Mouse (Mus musculus) layer of hippocampus, adult 6 months (tissue): Measurements from ENCODE around the gene Hdac10. TPM values are rescaled to one million over a fixed set of nuclear protein-coding genes. Genes with fewer than 3 reads are reported as not detected.

ENCODE experiments used
- long read RNA-seq, 2 experiments: library from polyadenylated mRNA; unstranded; transcript quantifications; one replicate each; pipeline ENCODE4 v2.0.0; 2019 to 2020
- microRNA-seq: library from miRNA; unstranded; fragments of <30 nt; microRNA quantifications from one replicate; pipeline ENCODE4 v1.2.0, GENCODE M21; 2020
- polyA plus RNA-seq: library from polyadenylated mRNA; unstranded; fragments of <200 nt; fragmentation: Nextera tagmentation; gene quantifications from 2 replicates; pipeline ENCODE4 v1.2.3, GENCODE M21; 2021

Hdac10 gene
- polyA plus RNA-seq, result 4.4 and 4.5 TPM in 2 replicates
- long read RNA-seq, experiment 1, partial matches to known transcripts, result 0 of 11 reads
- long read RNA-seq, experiment 1, other reads (novel, unspliced or antisense), result 7 of 11 reads
- long read RNA-seq, experiment 2, partial matches to known transcripts, result 6 of 59 reads
- long read RNA-seq, experiment 2, other reads (novel, unspliced or antisense), result 46 of 59 reads

GRCm38 (mm10) chr15:89128382-89129350 is at the start of gene Hdac10:
Gene Hdac10, minus strand, starts transcription at chr15:89128700.

DNA sequence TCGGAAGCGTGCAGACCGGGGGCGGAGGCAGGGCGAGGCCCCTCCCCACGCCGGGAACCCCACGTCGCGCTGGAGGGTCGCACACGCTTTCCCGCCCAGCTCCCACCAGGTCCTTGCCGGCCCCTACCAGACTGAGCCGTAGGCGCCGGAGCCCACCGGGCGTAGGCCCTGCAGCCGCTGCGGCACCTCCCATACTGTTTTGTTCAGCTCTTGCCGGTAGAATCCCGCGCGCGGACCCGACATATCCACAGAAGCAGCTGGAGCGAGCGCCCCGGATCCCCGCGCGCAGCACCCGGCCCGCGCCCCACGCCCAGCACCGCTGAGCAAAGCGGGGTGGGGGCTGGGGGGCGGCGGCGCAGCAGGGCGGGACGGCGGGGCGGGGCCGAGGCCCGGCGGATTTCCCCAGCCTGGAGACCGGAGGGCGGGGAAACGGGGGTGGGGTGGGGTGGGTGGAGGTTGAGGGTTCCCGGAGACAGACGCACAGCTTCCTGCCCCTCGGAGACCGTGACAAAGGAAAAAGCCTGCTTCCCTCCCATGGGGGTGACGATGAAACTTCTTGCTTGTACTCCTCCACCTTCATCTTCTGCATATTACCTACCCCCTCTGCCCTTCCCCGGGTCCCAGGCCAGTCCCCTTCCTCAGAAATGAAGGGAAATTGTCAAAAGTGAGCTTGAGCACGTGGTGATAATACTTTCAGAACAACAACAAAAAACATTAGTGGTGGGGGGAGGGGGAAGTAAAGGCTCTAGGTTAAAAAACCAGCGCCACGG is 21.0 kb upstream of the Hdac10 start, which contains the start of gene Mapk11:
Gene Mapk11 (minus strand): TSS at position 358 of the 770 bp plus-strand sequence.

GRCm38 (mm10) chr15:89140659-89141252 is 12.3 kb upstream of the Hdac10 start, which contains the start of gene Mapk12:
Gene Mapk12, minus strand, starts transcription at chr15:89140703.

DNA sequence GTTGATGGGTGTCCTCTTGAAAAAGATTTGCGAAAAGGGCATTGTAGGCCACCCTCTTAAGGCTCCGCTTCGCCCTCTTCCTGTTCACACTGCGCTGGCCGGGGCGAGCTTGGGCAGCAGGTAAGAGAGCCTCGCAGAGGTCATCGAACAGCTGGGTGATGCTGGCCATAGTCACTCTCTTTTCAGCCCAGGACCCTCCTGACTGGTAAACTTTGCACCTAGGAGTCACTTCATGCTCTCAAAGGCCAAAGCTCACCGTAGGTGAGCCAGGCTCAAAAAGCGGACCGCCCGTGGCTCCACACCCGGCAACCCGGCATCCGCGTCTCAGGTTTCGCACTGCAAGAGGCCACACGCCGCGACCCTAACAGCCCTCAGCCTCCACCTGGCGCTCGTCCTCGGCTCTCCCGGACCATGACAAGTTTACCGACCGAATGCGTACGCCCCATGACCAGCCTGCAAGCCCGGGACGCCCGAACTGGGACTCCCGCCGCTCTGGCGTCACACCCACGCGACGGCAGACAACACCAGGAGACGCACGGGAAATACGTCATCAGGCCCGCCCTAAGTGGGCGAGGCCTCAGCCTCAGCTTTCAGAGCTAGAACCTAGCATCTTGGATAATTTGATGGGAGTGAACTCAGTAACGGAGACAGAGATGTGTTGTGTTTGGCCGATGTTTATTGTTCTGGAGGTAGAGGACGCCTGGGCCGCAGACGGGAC is 5.7 kb downstream of the Hdac10 start, which contains the start of gene Tubgcp6:
Gene Tubgcp6 (minus strand): TSS at position 464 of the 718 bp plus-strand sequence.

GRCm38 (mm10) chr15:89088607-89089247 is 39.8 kb downstream of the Hdac10 start, which contains the start of gene Selenoo:
Gene Selenoo, plus strand, starts transcription at chr15:89089084.

DNA sequence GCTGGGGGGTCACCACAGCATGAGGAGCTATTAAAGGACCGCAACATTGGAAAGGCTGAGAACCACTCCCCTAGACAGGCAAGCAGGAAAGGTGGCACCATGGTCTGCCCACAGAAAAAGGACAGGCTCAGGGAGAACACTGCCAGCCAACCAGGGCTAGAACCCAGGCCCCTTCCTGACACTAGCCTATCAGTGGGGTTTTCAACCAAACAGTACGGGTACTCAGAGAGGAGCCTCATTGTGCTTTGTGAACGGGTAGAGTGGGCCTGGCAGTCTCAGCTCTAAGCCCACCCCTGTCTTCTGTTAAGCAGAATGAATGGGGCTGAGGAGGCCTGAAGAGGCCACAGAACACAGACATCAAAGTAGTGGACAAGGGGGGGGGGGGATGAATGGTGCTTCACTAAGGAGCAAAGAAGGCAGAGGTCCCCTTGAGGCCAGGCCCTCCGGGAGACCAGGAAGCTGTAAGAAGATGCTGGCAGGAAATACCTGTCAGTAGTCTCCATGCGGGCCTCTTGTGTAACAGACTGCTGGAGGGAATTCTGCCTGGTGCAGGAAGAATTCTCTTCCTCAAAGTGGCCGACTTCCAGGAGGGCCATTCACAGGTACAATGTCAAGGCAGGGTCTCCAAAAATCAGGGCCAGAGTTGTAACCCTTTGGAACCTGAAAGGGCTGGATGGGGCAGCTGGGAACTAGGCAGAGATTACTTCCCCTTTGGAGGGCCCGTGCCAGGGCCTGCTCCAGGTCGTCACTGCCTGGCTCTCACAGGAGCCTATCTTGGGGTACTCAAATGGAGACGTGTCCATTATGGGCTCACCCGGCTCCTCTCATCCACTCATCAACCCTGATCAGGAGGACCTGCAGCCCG is 53.7 kb downstream of the Hdac10 start, which contains the start of gene Trabd:
Gene Trabd (plus strand): TSS at position 512 of the 865 bp plus-strand sequence.

Small RNA genes within 50 kb of the gene (microRNA-seq; reads per million reads assigned to microRNA genes)
- 0.64 reads per million for gene Mir7118

Other genes starting within 250 kb of the Hdac10 start
- 0.14 and 0.16 TPM in 2 replicates for gene Ttll8, start 174.3 kb downstream of the Hdac10 start, polyA plus RNA-seq
- gene Mlc1, start 149.7 kb downstream of the Hdac10 start, polyA plus RNA-seq, result 158 and 160 TPM in 2 replicates
- not detected in 2 replicates for gene Mov10l1, start 145.8 kb downstream of the Hdac10 start, polyA plus RNA-seq
- gene Panx2, start 69.0 kb downstream of the Hdac10 start, polyA plus RNA-seq, result 18.1 and 20.3 TPM in 2 replicates
- gene Trabd, start 53.6 kb downstream of the Hdac10 start, polyA plus RNA-seq, result 9.3 and 10.5 TPM in 2 replicates
- 20.8 and 28.2 TPM in 2 replicates for gene Selenoo, start 39.6 kb downstream of the Hdac10 start, polyA plus RNA-seq
- gene Tubgcp6, start 5.6 kb downstream of the Hdac10 start, polyA plus RNA-seq, result 2.8 and 2.9 TPM in 2 replicates
- gene Mapk12, start 12.0 kb upstream of the Hdac10 start, polyA plus RNA-seq, result 2.2 and 2.5 TPM in 2 replicates
- gene Mapk11, start 20.9 kb upstream of the Hdac10 start, polyA plus RNA-seq, result 7.8 and 10.5 TPM in 2 replicates
- gene Plxnb2, start 52.1 kb upstream of the Hdac10 start, polyA plus RNA-seq, result 17.0 and 24.8 TPM in 2 replicates
- gene Dennd6b, start 67.8 kb upstream of the Hdac10 start, polyA plus RNA-seq, result 11.3 and 11.9 TPM in 2 replicates
- 91.7 and 92.3 TPM in 2 replicates for gene Ppp6r2, start 82.9 kb upstream of the Hdac10 start, polyA plus RNA-seq
- 100 and 139 TPM in 2 replicates for gene Sbf1, start 186.6 kb upstream of the Hdac10 start, polyA plus RNA-seq
- gene Adm2, start 194.0 kb upstream of the Hdac10 start, polyA plus RNA-seq, result not detected in 2 replicates
- gene Miox, start 205.7 kb upstream of the Hdac10 start, polyA plus RNA-seq, result not detected in 2 replicates
- gene Lmf2, start 227.0 kb upstream of the Hdac10 start, polyA plus RNA-seq, result 9.0 and 10.3 TPM in 2 replicates
- 68.4 and 73.8 TPM in 2 replicates for gene Ncaph2, start 227.0 kb upstream of the Hdac10 start, polyA plus RNA-seq
- gene Sco2, start 245.1 kb upstream of the Hdac10 start, polyA plus RNA-seq, result 53.7 and 59.4 TPM in 2 replicates
- 5.7 and 7.5 TPM in 2 replicates for gene Tymp, start 248.3 kb upstream of the Hdac10 start, polyA plus RNA-seq